Mouse (Mus musculus): ENCODE measurements around the gene Csrnp3. TPM values are rescaled to one million over a fixed set of nuclear protein-coding genes. Genes with fewer than 3 reads are reported as not detected.

The Csrnp3 gene
- polyA plus RNA-seq, 1 experiment from 2014 or later: not detected

DNA sequence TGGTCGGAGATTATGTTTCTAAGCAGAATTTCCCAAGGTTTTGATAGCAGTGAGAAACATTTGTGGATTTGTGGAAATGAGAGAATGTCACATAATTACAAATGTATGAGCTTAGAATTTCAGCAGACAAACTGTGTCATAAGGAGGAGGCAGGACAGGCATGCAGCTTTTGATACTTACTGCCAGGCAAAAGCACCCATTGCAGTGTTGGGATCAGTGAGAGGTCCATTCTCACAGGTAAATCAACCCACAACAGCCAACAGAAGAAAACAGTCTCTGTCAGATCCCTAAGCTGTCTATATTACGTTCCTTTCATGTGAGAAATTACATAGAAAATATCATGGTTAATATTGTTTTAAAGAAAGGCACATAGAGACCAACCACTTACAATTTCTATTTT, 19.3 kb upstream of the Csrnp3 start:
- WGBS (ENCODE audit: insufficient replicate concordance): 73% methylated on average over 2 of the region's 2 CpGs
- H3K4me1 ChIP-seq (ENCODE audit: insufficient read depth): peaks cover 3% of the 10 kb centered on the region; the same call in 1 of the 2 replicates
- no peak overlapping the region for H3K4me3 ChIP-seq (ENCODE audit: low read depth, low read length)
- DNase-seq: no peak
- H3K27ac ChIP-seq (ENCODE audit: low read depth): no peak overlapping the region
- H3K27me3 ChIP-seq (ENCODE audit: insufficient read depth, low read length): no peaks in the 10 kb centered on the region
- H3K9me3 ChIP-seq (ENCODE audit: low read length): no peaks in the 10 kb centered on the region
- no peak overlapping the region for H3K9ac ChIP-seq (replicated peaks)
- ATAC-seq: no peak
- no peaks in the 10 kb centered on the region for H3K36me3 ChIP-seq (replicated peaks; ENCODE audit: insufficient read depth, low read length)
- H3K4me2 ChIP-seq (ENCODE audit: low read depth, low read length): no peak overlapping the region
- TF ChIP-seq CTCF (IDR thresholded peaks at IDR 0.05; ENCODE audit: low read depth) (no peak), EP300 (IDR thresholded peaks at IDR 0.05; ENCODE audit: low read depth) (no peak)

DNA sequence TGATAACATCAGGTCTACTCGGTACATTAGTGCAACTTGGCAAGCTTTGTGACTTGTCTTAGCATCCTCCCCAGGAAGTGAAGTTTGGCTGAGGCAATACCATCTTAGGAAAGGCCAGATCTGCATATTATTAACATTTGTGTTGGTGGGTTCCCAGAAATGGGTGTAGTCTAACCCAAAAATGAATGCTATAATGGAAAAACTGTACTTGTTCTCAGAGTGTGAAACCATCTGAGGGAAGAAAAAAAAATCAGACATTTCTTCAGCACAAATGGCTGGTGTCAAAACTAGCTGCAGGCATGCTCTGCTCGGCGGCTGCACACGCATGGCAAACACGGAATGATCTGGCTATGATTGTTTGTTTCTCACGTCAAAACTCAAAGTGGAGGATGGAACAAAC, 18.8 kb upstream of the Csrnp3 start:
- no peaks in the 10 kb centered on the region for H3K36me3 ChIP-seq (replicated peaks; ENCODE audit: insufficient read depth, low read length)
- H3K27me3 ChIP-seq (ENCODE audit: insufficient read depth, low read length): no peaks in the 10 kb centered on the region
- no peak for DNase-seq
- no peak for ATAC-seq
- no peaks in the 10 kb centered on the region for H3K4me1 ChIP-seq (ENCODE audit: insufficient read depth)
- TF ChIP-seq EP300 (IDR thresholded peaks at IDR 0.05; ENCODE audit: low read depth) (no peak), CTCF (IDR thresholded peaks at IDR 0.05; ENCODE audit: low read depth) (no peak)
- H3K27ac ChIP-seq (ENCODE audit: low read depth): no peak overlapping the region
- H3K4me2 ChIP-seq (ENCODE audit: low read depth, low read length): no peak overlapping the region
- no peaks in the 10 kb centered on the region for H3K9me3 ChIP-seq (ENCODE audit: low read length)
- H3K9ac ChIP-seq (replicated peaks): no peak overlapping the region
- no peak overlapping the region for H3K4me3 ChIP-seq (ENCODE audit: low read depth, low read length)
- 76% methylated on average over 6 of the region's 6 CpGs for WGBS (ENCODE audit: insufficient replicate concordance)

DNA sequence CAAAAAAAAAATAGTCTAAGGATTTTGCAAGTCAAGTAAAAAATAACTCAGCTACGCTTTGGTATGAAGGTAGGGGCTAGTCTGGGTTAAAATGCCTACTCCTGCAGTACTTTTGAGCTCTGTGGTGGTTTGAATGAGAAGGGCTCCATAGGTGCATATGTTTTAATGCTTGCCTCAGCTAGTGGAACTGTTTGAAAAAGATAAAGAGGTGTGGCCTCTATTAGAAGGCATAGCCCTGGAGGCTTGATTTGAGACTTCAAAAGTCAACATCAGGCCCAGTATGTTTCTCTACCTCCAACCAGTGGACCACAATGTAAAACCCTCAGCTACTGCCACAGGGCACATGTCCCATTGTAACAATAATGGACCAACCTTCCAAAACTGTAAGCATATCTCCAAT, 16.9 kb upstream of the Csrnp3 start:
- Histone ChIP-seq H3K4me2 (ENCODE audit: low read depth, low read length) (no peak overlapping the region), H3K27me3 (ENCODE audit: insufficient read depth, low read length) (no peaks in the 10 kb centered on the region), H3K9me3 (ENCODE audit: low read length) (no peaks in the 10 kb centered on the region), H3K4me1 (ENCODE audit: insufficient read depth) (no peaks in the 10 kb centered on the region), H3K4me3 (ENCODE audit: low read depth, low read length) (no peak overlapping the region), H3K36me3 (replicated peaks; ENCODE audit: insufficient read depth, low read length) (no peaks in the 10 kb centered on the region), H3K9ac (replicated peaks) (no peak overlapping the region), H3K27ac (ENCODE audit: low read depth) (no peak overlapping the region)
- no peak for ATAC-seq
- DNase-seq: no peak
- WGBS (ENCODE audit: insufficient replicate concordance): 79% methylated on average over 1 of the region's 1 CpGs
- TF ChIP-seq CTCF (IDR thresholded peaks at IDR 0.05; ENCODE audit: low read depth) (no peak), EP300 (IDR thresholded peaks at IDR 0.05; ENCODE audit: low read depth) (no peak)

DNA sequence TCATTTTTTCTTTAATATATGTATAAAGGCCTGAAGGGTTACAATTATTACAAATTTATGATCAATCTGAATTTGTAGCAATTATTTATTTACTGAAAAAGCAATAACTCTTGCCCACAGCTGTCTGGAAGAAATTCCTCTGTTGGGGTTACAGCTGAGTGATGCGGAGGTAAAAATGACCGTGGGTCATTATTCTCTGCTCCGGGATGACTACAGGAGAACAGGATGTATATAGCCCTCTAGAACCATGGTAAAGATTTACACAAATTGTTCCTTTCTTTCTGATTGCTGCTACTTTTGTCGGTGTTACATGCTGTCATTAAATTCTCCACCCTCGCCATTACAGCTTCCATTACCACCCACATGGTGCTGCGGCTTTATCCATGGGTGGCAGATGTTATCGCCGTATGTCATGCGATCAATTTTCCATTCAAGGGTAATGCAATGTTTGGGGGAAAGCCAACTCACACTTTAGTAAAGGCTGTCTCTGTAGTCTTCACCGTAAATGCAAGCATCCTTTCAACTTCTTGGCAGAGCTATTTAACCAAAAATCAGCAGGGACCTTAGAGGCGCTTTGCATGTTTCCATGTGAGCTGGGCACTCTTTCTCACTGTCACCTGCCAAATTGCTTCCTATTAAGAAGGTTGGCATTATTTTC, 12.7 kb upstream of the Csrnp3 start:
- Histone ChIP-seq H3K9me3 (ENCODE audit: low read length) (no peaks in the 10 kb centered on the region), H3K9ac (replicated peaks) (no peak overlapping the region), H3K4me3 (ENCODE audit: low read depth, low read length) (no peak overlapping the region), H3K4me1 (ENCODE audit: insufficient read depth) (no peaks in the 10 kb centered on the region), H3K36me3 (replicated peaks; ENCODE audit: insufficient read depth, low read length) (no peaks in the 10 kb centered on the region), H3K4me2 (ENCODE audit: low read depth, low read length) (no peak overlapping the region), H3K27me3 (ENCODE audit: insufficient read depth, low read length) (no peaks in the 10 kb centered on the region), H3K27ac (ENCODE audit: low read depth) (no peak overlapping the region)
- ATAC-seq (no peak), DNase-seq (no peak)
- 87% methylated on average over 11 of the region's 11 CpGs for WGBS (ENCODE audit: insufficient replicate concordance)
- TF ChIP-seq EP300 (IDR thresholded peaks at IDR 0.05; ENCODE audit: low read depth): no peak
- no peak for TF ChIP-seq CTCF (IDR thresholded peaks at IDR 0.05; ENCODE audit: low read depth)

DNA sequence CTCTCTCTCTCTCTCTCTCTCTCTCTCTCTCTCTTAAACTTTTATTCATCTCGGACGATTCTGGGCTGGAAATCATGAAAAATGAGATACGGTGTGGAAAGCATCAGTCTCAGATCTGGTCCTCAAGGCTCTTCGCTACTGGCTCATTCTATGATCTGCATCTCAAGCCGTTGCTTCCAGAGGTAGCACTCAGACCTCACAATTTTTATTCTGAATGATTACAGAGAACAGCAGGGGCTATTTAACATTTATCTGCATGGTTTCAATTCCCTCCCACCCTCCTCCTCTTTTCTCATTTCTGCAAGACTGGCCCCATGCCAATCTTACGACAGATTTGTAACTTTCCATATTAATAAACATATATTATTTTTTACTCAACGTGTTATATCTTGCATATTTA, 12.1 kb upstream of the Csrnp3 start:
- Histone ChIP-seq H3K9ac (replicated peaks) (no peak overlapping the region), H3K36me3 (replicated peaks; ENCODE audit: insufficient read depth, low read length) (no peaks in the 10 kb centered on the region), H3K4me2 (ENCODE audit: low read depth, low read length) (no peak overlapping the region), H3K27ac (ENCODE audit: low read depth) (no peak overlapping the region), H3K4me3 (ENCODE audit: low read depth, low read length) (no peak overlapping the region), H3K27me3 (ENCODE audit: insufficient read depth, low read length) (no peaks in the 10 kb centered on the region), H3K9me3 (ENCODE audit: low read length) (no peaks in the 10 kb centered on the region), H3K4me1 (ENCODE audit: insufficient read depth) (no peaks in the 10 kb centered on the region)
- TF ChIP-seq CTCF (IDR thresholded peaks at IDR 0.05; ENCODE audit: low read depth) (no peak), EP300 (IDR thresholded peaks at IDR 0.05; ENCODE audit: low read depth) (no peak)
- ATAC-seq: no peak
- 81% methylated on average over 7 of the region's 7 CpGs for WGBS (ENCODE audit: insufficient replicate concordance)
- DNase-seq: no peak

DNA sequence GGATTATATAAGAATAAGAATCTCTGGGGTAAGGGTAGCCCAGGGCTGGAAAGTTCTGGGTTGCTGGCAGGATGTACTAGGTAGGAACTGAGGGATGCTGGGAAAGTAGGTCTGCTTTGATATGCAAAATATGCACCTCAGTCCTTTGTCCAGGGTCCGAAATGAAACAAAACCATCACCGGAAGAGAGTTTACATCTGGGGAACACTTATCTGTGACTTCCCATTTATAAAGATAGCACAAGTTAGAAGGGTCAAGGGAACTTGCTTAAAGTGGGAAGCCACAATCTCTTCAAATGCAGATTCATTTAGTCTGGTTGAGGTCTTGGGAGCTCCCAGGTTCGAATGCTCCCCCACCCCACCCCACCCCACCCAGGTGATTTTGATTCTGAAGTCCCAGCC, 4.0 kb upstream of the Csrnp3 start:
- DNase-seq (no peak), ATAC-seq (no peak)
- Histone ChIP-seq H3K36me3 (replicated peaks; ENCODE audit: insufficient read depth, low read length) (no peaks in the 10 kb centered on the region), H3K27ac (ENCODE audit: low read depth) (no peak overlapping the region), H3K9ac (replicated peaks) (no peak overlapping the region), H3K9me3 (ENCODE audit: low read length) (no peaks in the 10 kb centered on the region), H3K4me3 (ENCODE audit: low read depth, low read length) (no peak overlapping the region), H3K4me2 (ENCODE audit: low read depth, low read length) (no peak overlapping the region), H3K27me3 (ENCODE audit: insufficient read depth, low read length) (no peaks in the 10 kb centered on the region), H3K4me1 (ENCODE audit: insufficient read depth) (no peaks in the 10 kb centered on the region)
- TF ChIP-seq CTCF (IDR thresholded peaks at IDR 0.05; ENCODE audit: low read depth) (no peak), EP300 (IDR thresholded peaks at IDR 0.05; ENCODE audit: low read depth) (no peak)
- WGBS (ENCODE audit: insufficient replicate concordance): 39% methylated on average over 3 of the region's 3 CpGs

DNA sequence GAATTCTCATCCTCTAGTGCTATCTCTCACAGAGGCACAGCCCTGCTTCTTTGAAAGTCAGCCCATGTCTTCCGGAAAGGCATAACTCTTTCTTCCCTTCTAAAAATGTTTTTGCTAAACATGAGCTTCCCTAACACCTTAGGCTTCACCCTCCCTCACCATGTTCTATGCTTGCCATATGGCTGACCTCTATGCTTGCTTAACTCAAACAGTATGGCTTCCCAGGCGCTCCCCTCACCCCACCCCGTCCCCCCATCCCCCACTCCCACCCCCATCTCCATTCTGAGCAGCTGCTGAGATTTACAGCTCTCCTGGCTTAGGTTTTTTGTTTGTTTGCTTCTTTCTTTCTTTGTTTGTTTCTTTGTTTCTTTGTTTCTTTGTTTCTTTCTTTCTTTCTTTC, 3.2 kb upstream of the Csrnp3 start:
- H3K9ac ChIP-seq (replicated peaks): no peak overlapping the region
- H3K36me3 ChIP-seq (replicated peaks; ENCODE audit: insufficient read depth, low read length): no peaks in the 10 kb centered on the region
- no peaks in the 10 kb centered on the region for H3K4me1 ChIP-seq (ENCODE audit: insufficient read depth)
- no peaks in the 10 kb centered on the region for H3K27me3 ChIP-seq (ENCODE audit: insufficient read depth, low read length)
- no peak for DNase-seq
- ATAC-seq: no peak
- H3K27ac ChIP-seq (ENCODE audit: low read depth): no peak overlapping the region
- no peak overlapping the region for H3K4me3 ChIP-seq (ENCODE audit: low read depth, low read length)
- TF ChIP-seq EP300 (IDR thresholded peaks at IDR 0.05; ENCODE audit: low read depth) (no peak), CTCF (IDR thresholded peaks at IDR 0.05; ENCODE audit: low read depth) (no peak)
- no peak overlapping the region for H3K4me2 ChIP-seq (ENCODE audit: low read depth, low read length)
- WGBS (ENCODE audit: insufficient replicate concordance): 36% methylated on average over 3 of the region's 3 CpGs
- H3K9me3 ChIP-seq (ENCODE audit: low read length): no peaks in the 10 kb centered on the region

Data from liver, postnatal 0 days (tissue).